Mouse (Mus musculus) hindbrain, embryonic 14.5 days (tissue): ENCODE measurements around the gene Ccl26. TPM values are rescaled to one million over a fixed set of nuclear protein-coding genes. Genes with fewer than 3 reads are reported as not detected.

Experiments used
- polyA plus RNA-seq: library from polyadenylated mRNA; unstranded; fragments of >200 nt; fragmentation: Nextera tagmentation; extraction: Ambion mirVana; gene quantifications from 2 replicates; pipeline ENCODE4 v1.2.1, GENCODE M21; 2014

Ccl26 gene
- polyA plus RNA-seq, 1 experiment from 2014 or later = not detected

Other genes starting within 250 kb of the Ccl26 start
- gene Fkbp6, start 213.5 kb downstream of the Ccl26 start, polyA plus RNA-seq = 0.24 TPM in 1 of 2 replicates, not detected in the other
- not detected in 2 replicates for gene Trim50, start 210.3 kb downstream of the Ccl26 start, polyA plus RNA-seq
- gene Nsun5, start 193.6 kb downstream of the Ccl26 start, polyA plus RNA-seq = 21.1 and 21.9 TPM in 2 replicates
- gene Pom121, start 169.0 kb downstream of the Ccl26 start, polyA plus RNA-seq = 12.4 and 12.7 TPM in 2 replicates
- gene Hip1, start 18.4 kb downstream of the Ccl26 start, polyA plus RNA-seq = 48.4 and 49.4 TPM in 2 replicates
- 2.9 and 3.6 TPM in 2 replicates for gene Ccl24, start 9.5 kb upstream of the Ccl26 start, polyA plus RNA-seq
- gene Rhbdd2, start 69.0 kb upstream of the Ccl26 start, polyA plus RNA-seq = 103 and 104 TPM in 2 replicates
- 79.7 and 84.1 TPM in 2 replicates for gene Por, start 106.5 kb upstream of the Ccl26 start, polyA plus RNA-seq
- 89.0 and 90.2 TPM in 2 replicates for gene Tmem120a, start 180.9 kb upstream of the Ccl26 start, polyA plus RNA-seq
- 0.25 and 0.30 TPM in 2 replicates for gene Styxl1, start 214.8 kb upstream of the Ccl26 start, polyA plus RNA-seq
- 599 and 617 TPM in 2 replicates for gene Mdh2, start 214.9 kb upstream of the Ccl26 start, polyA plus RNA-seq
- gene Srrm3, start 243.3 kb upstream of the Ccl26 start, polyA plus RNA-seq = 49.3 and 51.3 TPM in 2 replicates